Mouse (Mus musculus): ENCODE results near the gene Adgrg7. TPM values are rescaled to one million over a fixed set of nuclear protein-coding genes. Genes with fewer than 3 reads are reported as not detected.

Adgrg7 gene
- polyA plus RNA-seq, 1 experiment, result not detected

DNA sequence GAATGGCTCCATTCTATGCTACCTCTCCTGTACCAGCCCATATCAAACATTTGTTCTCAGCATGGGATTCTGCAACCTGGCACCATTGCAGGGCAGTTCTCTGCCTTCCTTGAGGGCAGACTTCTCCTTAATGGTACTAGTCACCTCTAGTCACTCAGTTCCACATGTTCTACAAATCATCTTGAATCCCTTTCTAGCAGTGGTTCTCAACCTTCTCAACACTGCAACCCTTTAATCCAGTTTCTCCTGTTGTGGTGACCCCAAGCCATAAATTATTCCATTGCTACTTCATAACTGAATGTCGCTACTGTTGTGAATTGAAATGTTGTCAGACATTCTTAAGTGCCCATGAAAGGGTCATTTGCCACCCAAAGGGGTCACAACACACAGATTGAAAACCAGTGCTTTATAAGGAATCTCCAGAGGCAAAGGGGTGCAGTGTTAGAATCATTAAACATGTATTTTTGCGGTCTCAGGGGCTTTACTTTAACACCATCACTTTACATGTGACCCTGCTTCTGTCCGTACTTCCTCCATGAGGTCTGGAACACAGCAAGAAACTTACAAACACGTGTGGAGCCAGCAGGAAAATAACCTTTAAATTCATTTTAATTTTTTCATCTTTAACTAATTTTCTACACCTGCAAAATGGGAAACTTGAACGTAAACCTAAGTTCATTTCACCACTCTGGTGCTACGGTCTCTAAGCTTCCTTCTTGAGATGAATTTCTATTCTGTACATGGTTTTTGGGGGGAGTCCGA is 1.1 kb downstream of the Adgrg7 start:
- no peak overlapping the region for H3K27ac ChIP-seq (ENCODE audit: insufficient read depth, low read depth, low read length)
- no peaks in the 10 kb centered on the region for H3K4me1 ChIP-seq (ENCODE audit: control insufficient read depth, insufficient read depth, low read length)
- WGBS, result 85% methylated on average over 7 of the region's 7 CpGs
- TF ChIP-seq POLR2A (IDR thresholded peaks at IDR 0.05; ENCODE audit: insufficient read depth, low read depth, low read length) (no peak), CTCF (IDR thresholded peaks at IDR 0.05; ENCODE audit: insufficient read depth, low read depth, low read length) (no peak)
- no peak overlapping the region for H3K4me3 ChIP-seq (ENCODE audit: insufficient read depth, low read depth, low read length)

DNA sequence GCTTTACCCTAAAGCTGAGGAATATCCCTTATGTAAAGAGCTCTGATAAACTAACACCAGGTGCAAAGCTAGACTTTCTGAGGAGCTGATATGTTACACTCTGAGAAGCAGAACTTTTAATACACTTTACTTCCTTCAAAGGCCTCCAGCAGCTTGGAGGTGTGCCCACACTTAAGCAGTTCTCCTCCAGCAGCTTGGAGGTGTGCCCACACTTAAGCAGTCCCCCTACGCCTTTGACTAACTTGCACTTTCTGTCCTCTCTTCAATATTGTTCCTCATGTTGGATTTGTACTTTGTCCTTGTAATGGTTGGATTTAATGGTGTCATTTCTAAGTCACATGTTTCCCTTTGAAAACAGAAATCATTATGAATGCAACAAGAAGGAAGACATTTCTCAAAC is 1.9 kb downstream of the Adgrg7 start:
- no peaks in the 10 kb centered on the region for H3K4me1 ChIP-seq (ENCODE audit: control insufficient read depth, insufficient read depth, low read length)
- H3K4me3 ChIP-seq (ENCODE audit: insufficient read depth, low read depth, low read length), result no peak overlapping the region
- 41% methylated on average over 1 of the region's 1 CpGs for WGBS
- H3K27ac ChIP-seq (ENCODE audit: insufficient read depth, low read depth, low read length), result no peak overlapping the region
- TF ChIP-seq CTCF (IDR thresholded peaks at IDR 0.05; ENCODE audit: insufficient read depth, low read depth, low read length), result no peak
- no peak for TF ChIP-seq POLR2A (IDR thresholded peaks at IDR 0.05; ENCODE audit: insufficient read depth, low read depth, low read length)

DNA sequence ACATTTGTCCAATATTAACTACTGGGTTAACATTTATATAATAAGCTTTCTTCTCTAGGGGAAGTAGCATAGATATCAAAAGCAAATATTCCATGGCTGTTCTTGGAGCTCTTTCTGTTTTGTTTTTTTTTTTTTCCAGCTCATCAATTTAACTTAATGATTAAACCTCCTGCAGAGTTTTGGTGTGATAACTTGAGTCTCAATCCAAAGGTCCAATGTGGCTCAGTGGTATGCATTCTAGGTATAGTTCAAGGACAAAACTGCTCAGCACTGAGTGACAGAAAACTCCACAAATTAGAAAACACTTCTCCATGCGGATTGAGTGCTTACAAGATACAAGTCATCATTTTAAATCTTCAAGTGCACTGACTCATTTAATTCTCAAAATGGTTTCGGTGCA is 9.7 kb downstream of the Adgrg7 start:
- WGBS, result 87% methylated on average over 2 of the region's 2 CpGs
- TF ChIP-seq CTCF (IDR thresholded peaks at IDR 0.05; ENCODE audit: insufficient read depth, low read depth, low read length) (no peak), POLR2A (IDR thresholded peaks at IDR 0.05; ENCODE audit: insufficient read depth, low read depth, low read length) (no peak)
- no peaks in the 10 kb centered on the region for H3K4me1 ChIP-seq (ENCODE audit: control insufficient read depth, insufficient read depth, low read length)
- H3K4me3 ChIP-seq (ENCODE audit: insufficient read depth, low read depth, low read length), result no peak overlapping the region
- H3K27ac ChIP-seq (ENCODE audit: insufficient read depth, low read depth, low read length), result no peak overlapping the region

DNA sequence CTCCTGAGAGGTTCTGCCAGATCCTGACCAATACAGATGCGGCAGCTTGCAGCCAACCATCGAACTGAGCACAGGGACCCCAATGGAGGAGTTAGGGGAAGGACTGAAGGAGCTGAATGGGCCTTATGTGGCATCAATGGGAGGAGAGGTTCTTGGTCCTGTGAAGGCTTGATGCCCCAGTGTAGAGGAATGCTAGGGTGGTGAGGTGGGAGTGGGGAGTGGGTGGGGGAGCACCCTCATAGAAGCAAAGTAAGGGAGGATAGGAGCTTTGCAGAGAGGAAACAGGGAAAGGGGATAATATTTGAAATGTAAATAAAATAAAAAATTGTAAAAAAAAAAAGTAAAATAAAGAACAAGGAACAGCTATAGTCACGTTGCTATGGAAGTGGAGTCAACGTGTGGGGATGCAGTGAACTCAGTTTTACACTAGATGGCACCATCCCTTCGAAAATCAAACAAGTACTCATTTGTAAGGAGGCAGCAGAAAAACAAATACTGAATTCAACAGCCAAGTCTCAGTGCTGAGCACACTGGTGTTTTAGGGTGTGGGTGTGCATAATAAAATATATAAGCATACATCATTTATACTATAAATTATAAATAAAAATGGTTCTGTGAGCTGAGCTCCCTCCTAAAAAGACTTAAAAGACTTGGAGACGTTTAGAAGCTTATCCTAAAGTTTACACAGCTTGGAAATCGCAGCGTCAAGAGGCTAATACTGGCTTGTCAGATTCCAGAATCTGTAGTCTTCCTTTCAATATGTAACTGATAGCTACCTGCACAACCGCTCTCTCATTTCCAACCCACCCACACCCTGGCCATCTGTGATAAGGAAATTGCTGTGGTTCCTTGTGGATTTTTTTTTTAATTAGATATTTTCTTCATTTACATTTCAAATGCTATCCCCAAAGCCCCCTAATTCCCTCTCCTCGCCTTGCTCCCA is 24.2 kb downstream of the Adgrg7 start:
- 39% methylated on average over 10 of the region's 10 CpGs for WGBS
- H3K27ac ChIP-seq (ENCODE audit: insufficient read depth, low read depth, low read length), result no peak overlapping the region
- no peak overlapping the region for H3K4me3 ChIP-seq (ENCODE audit: insufficient read depth, low read depth, low read length)
- no peak for TF ChIP-seq CTCF (IDR thresholded peaks at IDR 0.05; ENCODE audit: insufficient read depth, low read depth, low read length)
- TF ChIP-seq POLR2A (IDR thresholded peaks at IDR 0.05; ENCODE audit: insufficient read depth, low read depth, low read length), result no peak
- no peaks in the 10 kb centered on the region for H3K4me1 ChIP-seq (ENCODE audit: control insufficient read depth, insufficient read depth, low read length)

DNA sequence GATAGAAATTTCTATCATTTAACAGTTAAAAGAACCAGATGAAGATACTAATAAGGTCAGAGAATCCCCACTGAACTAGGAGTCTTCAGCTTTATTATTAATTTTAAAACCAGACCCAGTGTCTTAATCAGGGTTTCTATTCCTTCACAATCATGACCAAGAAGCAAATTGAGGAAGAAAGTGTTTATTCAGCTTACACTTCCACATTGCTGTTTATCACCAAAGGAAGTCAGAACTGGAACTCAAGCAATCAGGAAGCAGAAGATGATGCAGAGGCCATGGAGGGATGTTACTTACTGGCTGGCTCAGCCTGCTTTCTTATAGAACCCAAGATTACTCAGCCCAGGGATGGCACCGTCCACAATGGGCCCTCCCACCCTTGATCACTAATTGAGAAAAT is 66.6 kb downstream of the Adgrg7 start:
- Histone ChIP-seq H3K4me3 (ENCODE audit: insufficient read depth, low read depth, low read length) (no peak overlapping the region), H3K27ac (ENCODE audit: insufficient read depth, low read depth, low read length) (no peak overlapping the region), H3K4me1 (ENCODE audit: control insufficient read depth, insufficient read depth, low read length) (no peaks in the 10 kb centered on the region)
- TF ChIP-seq POLR2A (IDR thresholded peaks at IDR 0.05; ENCODE audit: insufficient read depth, low read depth, low read length) (no peak), CTCF (IDR thresholded peaks at IDR 0.05; ENCODE audit: insufficient read depth, low read depth, low read length) (no peak)
- WGBS, result 32% methylated on average over 1 of the region's 1 CpGs

DNA sequence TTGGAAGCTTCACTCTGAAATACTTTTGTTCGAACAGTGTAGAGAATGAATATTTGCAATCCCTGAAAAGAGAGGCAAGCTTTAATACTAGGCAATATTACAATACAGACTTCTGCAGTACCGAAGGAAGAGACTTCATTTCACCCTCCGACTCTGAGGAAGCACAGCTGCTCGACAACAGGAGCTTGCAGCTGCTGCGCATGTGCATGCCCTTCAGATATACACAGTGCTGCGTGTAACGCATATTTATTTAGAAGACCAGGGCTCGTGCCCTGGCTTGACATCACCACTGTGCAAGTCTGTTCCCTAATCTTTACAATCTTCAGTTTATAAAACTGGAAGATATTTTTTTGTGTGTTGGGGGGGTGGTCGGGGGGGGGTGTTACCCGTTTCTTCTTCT is 70.7 kb downstream of the Adgrg7 start:
- TF ChIP-seq POLR2A (IDR thresholded peaks at IDR 0.05; ENCODE audit: insufficient read depth, low read depth, low read length) (no peak), CTCF (IDR thresholded peaks at IDR 0.05; ENCODE audit: insufficient read depth, low read depth, low read length) (no peak)

DNA sequence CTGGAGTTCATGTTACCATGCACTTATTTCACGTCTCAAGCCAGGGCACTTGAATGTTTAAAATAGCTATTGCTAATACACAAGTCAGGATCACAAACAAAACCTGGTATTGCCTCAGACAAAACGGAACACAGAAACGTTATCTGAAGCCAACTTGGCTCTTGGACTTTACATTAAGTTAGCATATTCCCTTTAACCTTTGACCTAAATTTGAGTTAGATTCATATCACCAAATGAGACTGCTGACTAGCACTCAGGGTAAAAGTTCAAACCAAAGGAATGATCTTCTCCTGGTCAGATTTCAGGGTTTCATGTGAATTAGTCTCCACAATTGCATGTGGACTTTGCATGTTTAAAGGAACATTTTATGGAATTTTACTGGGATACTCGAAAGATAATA is 73.3 kb downstream of the Adgrg7 start:
- no peak for TF ChIP-seq CTCF (IDR thresholded peaks at IDR 0.05; ENCODE audit: insufficient read depth, low read depth, low read length)
- no peak overlapping the region for H3K4me3 ChIP-seq (ENCODE audit: insufficient read depth, low read depth, low read length)
- WGBS, result 74% methylated on average over 4 of the region's 4 CpGs
- no peak overlapping the region for H3K27ac ChIP-seq (ENCODE audit: insufficient read depth, low read depth, low read length)
- no peaks in the 10 kb centered on the region for H3K4me1 ChIP-seq (ENCODE audit: control insufficient read depth, insufficient read depth, low read length)

More for the DNA sequence above, 70.7 kb downstream of the Adgrg7 start:
- Histone ChIP-seq H3K4me1 (ENCODE audit: control insufficient read depth, insufficient read depth, low read length) (no peaks in the 10 kb centered on the region), H3K27ac (ENCODE audit: insufficient read depth, low read depth, low read length) (no peak overlapping the region), H3K4me3 (ENCODE audit: insufficient read depth, low read depth, low read length) (no peak overlapping the region)
- WGBS, result 74% methylated on average over 10 of the region's 10 CpGs

DNA sequence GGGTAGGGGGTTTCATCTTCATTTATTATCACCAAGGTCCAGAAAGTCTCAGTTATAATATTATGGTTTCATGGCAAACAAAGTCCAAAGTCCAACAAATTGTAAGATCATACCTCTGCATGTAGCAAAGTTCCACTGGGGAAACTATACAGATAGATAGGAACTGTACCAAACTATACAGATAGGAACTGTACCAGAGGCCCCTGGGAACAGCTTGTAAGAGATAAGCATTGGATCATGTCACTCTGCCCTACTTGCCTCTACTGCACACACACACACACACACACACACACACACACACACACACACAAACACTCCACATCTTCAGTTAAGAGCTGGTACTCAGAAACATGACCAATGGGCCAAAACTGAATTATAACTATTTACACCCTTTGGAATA is 76.6 kb downstream of the Adgrg7 start:
- Histone ChIP-seq H3K4me3 (ENCODE audit: insufficient read depth, low read depth, low read length) (no peak overlapping the region), H3K27ac (ENCODE audit: insufficient read depth, low read depth, low read length) (no peak overlapping the region), H3K4me1 (ENCODE audit: control insufficient read depth, insufficient read depth, low read length) (peaks cover 4% of the 10 kb centered on the region; the same call in 1 of the 2 replicates)
- TF ChIP-seq POLR2A (IDR thresholded peaks at IDR 0.05; ENCODE audit: insufficient read depth, low read depth, low read length) (no peak), CTCF (IDR thresholded peaks at IDR 0.05; ENCODE audit: insufficient read depth, low read depth, low read length) (no peak)
